12 mouse cellular contexts compared by ENCODE assay signal in the genomic region with DNA sequence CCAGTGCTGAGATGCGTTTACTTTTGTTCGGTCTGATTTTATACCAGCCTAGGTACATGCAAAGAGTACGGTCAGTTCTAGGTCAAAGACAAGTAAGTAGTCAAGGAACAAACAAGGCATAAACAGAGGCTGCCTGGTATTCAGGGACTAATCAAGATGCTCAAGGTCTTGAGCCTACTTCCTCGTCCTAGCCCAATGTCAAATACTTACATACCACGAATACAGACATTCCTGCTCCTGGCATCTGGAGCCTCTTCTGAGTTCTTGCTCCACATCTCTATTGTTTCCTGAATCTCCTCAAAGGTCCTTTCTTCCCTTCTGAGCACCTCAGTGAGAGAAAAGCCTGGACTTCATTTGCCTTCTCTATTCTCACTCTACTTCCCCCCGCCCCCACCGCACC.
"Had no signal": no experiment of that assay in that cellular context is flagged by ENCODE, and none has a peak within 500 bp of the region (broad histone marks: within the 10 kb centered on the region; RNA-seq: fewer than 3 reads in every experiment).

No protein-coding gene starts in this region.

- DNase-seq: retina, postnatal 1 day; right cerebral cortex, adult 18-20 months; right cerebral cortex, postnatal 14 days; right cerebral cortex, postnatal 25 days; right cerebral cortex, postnatal 4 days; spleen, adult 18-20 months; thymus, adult 18-20 months; thymus, adult 2 months; thymus, postnatal 14 days; thymus, postnatal 25 days; thymus, postnatal 36 days; thymus, postnatal 4 days had no signal
